Mouse (Mus musculus): ENCODE results near the gene Iqcf6.
"Not testable (repeated sequence)": the region's sequence is repeated elsewhere in the genome, so short reads cannot be mapped to it uniquely, and the experiment has no call there.

Iqcf6 gene

DNA sequence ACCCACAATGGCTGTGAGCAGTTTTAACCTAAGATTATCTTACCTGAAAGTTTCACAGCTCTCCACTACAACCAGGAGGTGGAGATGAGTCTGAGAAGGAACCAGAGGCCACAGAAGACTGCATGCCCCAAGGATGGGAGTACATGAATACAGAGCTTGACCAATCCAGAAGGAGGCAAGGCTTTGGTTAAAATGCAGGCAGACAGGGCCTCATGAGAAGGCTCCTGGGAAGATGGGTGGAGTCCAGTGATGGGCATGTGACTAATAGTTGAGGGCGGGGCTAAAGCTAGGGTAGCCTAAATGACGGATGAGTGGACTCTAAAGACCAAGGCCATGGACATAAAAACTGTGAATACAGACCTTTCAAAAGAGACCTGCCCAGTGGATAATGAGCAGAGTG lies at the start of gene Iqcf6:
Gene Iqcf6, plus strand, starts transcription at position 301 of the 400 bp plus-strand sequence.
- no peak for DNase-seq (ENCODE audit: low spot score in 2 of 2)

DNA sequence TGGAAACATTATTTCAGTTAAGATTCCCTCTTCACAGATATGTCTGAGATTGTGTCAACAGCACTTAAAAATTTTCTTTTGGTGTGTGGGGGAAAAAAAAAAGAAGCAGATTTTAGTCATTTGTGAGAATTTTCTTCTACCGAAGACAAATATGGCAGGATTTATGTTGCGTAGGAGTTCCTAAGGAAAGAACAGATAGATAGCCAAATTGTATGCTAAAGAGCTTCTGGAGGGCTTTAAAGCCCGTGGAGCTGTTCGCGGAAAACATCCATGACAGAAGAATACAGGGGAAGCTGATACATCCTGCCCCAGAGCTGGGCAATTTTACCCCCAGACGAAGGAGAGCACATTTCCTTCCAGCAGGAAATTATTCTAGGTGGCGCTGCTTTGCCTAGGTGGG lies 46.4 kb upstream of the Iqcf6 start:
- DNase-seq (ENCODE audit: low spot score in 2 of 2) = no peak

GRCm38 (mm10) chr9:106582552-106582951 lies 43.8 kb upstream of the Iqcf6 start:
- DNase-seq (ENCODE audit: low spot score in 2 of 2) = no peak

- no peak for DNase-seq (ENCODE audit: low spot score in 2 of 2)
Observed at GRCm38 (mm10) chr9:106592158-106592557, 34.2 kb upstream of the Iqcf6 start.

DNA sequence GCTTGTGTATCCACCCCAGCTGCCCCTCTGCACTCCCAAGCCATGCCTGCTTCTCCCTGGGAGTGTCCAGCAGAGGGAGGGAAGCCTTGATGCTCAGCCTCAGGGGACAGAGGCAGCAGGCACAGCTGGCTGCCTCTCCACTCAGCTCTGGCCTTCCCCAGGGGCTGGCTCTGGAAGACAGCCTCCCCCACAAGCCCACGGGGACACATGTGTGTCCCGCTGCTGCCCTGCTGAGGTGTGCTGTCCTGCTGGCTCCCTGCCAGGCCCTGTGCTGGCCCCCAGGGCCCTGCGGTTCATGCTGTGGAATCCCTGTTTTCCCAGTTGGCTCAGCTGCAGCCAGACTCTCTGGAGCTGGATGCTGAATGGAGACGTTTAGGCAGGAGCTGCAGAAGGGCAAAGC lies 31.0 kb upstream of the Iqcf6 start:
- not testable (repeated sequence) for DNase-seq (ENCODE audit: low spot score in 2 of 2)

DNA sequence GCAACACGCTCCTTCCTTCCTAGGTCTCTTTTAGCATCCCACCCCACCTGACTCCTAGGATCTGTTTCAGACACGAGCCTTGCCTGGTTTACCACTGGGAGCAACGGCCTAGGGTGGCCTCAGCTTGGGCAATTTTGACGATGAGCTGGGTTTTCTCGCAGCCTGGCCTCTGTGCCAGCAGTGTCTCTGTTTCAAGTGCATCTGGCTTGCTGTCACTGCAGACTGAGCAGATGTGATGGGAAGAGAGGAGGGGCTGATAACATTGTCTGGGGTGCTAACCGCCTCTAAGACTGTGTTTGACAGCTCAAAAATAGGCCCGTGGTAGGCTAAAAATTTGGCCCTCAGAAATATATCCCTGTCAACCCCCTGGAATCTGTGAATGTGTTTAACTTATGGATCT lies 30.5 kb upstream of the Iqcf6 start:
- no peak for DNase-seq (ENCODE audit: low spot score in 2 of 2)

GRCm38 (mm10) chr9:106598466-106598865 lies 27.9 kb upstream of the Iqcf6 start:
- DNase-seq (ENCODE audit: low spot score in 2 of 2) = no peak

DNA sequence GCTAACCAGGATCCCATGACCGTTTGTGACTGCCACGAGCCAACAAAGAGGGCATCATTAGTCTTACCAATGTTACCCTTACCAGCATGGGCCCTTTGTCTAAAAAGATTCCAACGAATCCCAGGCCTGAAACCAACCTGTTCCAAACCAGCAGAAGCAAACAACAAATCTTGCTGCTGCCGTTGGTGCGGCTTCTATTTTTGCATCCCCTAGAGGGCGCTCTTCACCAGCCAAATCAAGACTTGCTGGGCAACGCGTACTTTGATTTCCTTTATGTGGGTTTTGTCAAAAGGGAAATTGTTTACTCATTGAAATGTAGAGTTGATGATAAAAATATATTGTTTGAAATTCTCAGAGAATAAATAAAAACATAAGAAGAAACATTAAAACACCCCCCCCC lies 25.8 kb upstream of the Iqcf6 start:
- DNase-seq (ENCODE audit: low spot score in 2 of 2) = no peak

DNA sequence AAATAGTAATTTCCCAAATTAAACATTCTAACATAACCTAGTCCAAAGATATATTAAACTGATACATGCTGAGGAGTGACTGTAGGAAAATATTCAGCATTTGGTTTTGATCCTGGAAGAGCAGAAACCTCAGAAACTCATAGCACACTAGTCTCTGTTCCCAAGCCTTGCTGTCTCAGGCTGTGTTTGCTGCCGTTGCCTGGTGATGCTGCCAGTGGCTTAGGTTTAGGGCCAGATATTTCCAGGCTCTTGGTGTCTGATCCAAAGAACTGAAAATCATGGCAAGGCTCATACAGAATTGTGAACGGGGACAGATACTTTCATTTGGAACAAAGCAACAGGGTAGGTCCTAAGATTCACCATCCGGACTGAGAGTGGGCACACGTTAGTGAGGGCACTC lies 15.7 kb upstream of the Iqcf6 start:
- no peak for DNase-seq (ENCODE audit: low spot score in 2 of 2)

DNA sequence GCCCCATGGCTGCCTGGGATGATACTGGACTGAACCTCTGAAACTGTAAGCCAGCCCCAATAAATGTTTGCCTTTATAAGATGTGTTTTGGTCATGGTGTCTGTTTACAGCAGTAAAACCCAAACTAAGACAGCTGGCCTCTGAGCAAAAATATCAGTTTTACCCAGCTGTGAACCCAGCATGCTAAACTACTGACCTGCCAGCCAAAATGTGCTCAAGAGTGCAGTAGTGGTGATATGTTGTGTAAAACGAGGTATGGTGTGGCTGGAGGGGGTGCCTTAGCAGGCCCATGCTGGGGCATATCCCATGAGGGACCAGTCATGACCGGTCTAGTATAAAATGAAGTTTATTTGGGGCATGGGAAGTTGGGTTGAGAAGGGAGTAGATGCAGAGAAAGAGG lies 12.4 kb upstream of the Iqcf6 start:
- no peak for DNase-seq (ENCODE audit: low spot score in 2 of 2)

- no peak for DNase-seq (ENCODE audit: low spot score in 2 of 2)
Observed at GRCm38 (mm10) chr9:106614616-106615015, 11.8 kb upstream of the Iqcf6 start.

GRCm38 (mm10) chr9:106616306-106616705 lies 10.1 kb upstream of the Iqcf6 start:
- DNase-seq (ENCODE audit: low spot score in 2 of 2) = no peak

DNA sequence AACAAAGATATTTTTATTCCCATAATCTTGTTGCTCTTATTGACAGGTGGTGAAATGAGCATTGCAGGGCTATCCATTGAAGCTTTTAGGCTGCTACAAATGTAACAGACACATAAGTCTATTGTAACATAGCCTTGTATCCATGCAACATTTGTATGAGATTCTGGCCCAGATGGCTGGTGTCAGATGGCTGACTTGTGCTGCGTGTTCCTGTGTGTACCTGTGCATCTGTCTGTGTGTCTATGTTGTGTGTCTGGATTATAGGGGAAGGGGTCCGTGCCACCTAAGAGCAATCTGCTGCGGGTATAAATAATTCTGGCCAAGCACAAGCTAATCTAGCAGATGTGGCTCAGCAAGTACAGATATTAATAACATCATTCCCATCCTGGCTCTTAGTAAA lies 8.9 kb upstream of the Iqcf6 start:
- DNase-seq (ENCODE audit: low spot score in 2 of 2) = no peak

- not testable (repeated sequence) for DNase-seq (ENCODE audit: low spot score in 2 of 2)
Observed at GRCm38 (mm10) chr9:106627796-106628195, 1.4 kb downstream of the Iqcf6 start.

DNA sequence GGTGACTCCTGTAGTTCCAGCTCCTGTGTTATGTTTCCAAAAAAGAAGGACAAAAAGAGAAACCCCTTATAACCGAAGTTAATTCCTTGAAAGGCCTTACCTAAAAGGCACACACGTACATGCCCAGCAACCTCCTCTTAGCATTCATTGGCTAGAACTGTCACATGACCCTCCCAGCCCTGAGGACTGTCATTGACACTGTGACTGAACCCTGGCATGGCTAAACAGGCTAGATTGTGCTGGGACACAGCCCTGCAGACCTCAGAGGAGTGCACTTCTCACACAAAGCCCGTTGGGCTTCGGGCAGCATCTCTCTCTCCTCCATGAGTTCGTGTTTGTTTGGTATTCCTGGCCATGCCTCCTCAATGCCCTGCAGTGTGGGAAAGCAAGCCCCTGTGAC lies 5.8 kb downstream of the Iqcf6 start:
- DNase-seq (ENCODE audit: low spot score in 2 of 2) = no peak

- no peak for DNase-seq (ENCODE audit: low spot score in 2 of 2)
Observed at GRCm38 (mm10) chr9:106638154-106638553, 11.8 kb downstream of the Iqcf6 start.

DNA sequence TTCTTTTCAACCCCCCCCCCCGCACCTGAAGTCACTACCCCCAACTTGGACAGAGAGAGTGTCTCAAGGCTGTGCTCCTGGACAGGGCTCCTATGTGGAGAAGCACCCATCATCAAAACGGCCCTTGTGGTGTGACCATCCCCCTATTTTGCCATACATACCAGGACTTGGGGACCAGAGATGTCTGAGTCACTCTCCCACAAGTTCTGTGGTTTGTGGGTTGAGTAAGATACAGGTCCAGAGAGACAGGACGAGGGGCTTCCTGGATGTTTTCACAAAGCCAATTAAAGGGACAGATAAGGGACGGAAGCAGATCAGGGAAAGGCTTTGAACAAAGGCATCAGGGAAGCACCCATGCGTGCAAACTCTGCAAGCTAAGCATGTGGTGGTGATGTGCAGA lies 15.0 kb downstream of the Iqcf6 start:
- no peak for DNase-seq (ENCODE audit: low spot score in 2 of 2)

DNA sequence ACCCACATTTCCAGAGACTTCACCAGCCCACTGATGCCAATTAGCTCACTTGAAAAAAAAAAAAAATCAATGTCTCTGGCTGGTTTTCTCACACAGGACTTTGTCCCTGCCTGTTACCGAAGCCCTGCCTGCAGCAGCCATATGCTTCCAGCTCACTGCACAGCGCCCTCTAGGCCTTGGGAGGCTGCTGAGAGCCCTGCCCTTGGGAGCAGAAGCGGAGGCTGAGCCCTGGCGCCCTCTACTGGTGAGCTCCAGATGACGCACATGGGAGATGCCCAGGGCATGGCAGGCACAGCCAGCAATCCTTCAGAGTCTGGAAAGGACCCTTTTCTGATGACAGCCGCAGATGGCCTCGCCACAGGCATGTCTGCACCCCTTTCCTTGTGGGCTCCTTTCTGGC lies 16.7 kb downstream of the Iqcf6 start:
- DNase-seq (ENCODE audit: low spot score in 2 of 2) = peak; percentile 36 to 50

DNA sequence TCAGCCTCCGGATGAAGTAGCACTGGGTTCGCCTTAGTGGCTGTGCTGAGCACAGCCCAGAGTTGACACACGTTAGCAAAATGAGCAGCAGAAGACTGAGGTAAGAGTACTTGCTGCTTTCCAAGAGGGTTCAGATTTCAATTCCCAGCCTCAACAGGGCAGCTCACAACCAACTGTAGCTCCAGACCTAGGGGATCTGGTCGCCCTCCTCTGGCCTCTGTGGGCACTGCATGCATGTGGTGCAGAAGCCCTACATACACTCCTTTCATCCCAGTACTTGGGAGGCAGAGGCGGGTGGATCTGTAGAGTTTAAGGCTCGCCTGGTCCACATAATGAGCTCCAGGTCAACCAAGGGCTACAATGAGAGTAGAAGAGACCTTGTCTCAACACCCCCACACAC lies 17.4 kb downstream of the Iqcf6 start:
- DNase-seq (ENCODE audit: low spot score in 2 of 2) = no peak

DNA sequence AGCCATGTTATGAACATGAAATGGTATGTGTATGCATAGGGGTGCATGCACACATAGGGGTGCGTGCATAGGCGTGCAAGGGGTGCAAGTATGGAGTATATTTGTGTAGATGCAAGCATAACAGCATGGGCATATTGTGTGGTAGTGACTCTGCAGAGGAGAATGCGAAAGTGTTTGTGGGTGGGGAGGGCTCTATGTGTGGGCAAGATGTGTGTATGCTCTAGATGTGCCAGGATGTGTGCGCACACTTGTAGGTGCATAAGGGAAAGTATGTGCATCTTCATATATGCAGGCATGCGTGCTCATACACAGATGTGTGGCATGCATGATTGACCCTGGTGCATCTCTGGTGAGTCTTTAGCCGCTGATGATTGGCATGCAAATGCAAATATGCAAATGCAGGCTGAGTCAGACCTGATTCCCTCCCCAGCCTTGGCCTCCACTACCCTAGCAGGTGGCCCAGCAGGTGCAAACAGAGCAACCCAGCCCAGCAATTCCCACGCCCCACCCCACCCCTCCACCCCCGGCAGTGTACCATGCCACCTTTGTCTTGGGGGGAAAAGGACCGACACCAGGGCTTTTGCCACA lies 19.4 kb downstream of the Iqcf6 start:
- no peak for DNase-seq (ENCODE audit: low spot score in 2 of 2)

DNA sequence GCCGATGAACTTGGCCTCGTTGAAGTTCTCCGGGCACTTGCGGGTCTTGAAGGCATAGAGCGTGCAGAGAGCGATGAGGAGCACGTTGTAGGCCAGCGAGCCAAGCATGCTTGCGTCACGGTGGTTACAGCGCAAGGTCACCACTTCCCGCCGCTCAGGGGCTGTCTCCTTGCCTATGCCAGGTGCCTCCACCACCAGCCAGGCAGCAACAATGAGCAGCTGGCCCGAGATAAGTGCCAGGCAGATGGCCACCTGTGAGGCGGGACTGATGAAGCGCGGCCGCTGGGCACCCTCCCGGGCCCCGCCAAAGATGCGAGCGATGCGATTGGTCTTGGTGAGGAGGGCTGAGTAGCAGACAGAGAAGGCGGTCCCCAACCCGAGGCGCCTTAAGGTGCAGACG lies 20.8 kb downstream of the Iqcf6 start:
- DNase-seq (ENCODE audit: low spot score in 2 of 2) = no peak

DNA sequence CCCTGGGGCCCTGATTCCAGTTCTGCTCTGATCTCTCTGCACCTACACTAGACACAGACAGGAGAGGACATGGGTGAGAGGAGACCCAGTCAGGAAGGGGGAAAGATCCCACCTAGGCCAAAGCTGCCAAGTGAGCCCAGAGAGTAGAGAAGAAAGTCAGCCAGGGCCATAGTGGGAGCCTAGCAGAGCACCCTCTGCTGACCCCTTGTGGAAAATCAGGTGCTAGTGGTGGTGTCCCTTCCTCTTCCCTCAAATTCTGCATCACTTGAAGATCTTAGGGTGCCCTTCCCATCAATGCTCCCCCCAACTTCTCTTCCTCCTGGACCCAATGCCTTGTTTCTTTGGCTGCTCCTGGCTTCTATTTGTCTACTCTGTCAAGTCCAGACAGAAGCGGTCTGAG lies 26.3 kb downstream of the Iqcf6 start:
- DNase-seq (ENCODE audit: low spot score in 2 of 2) = no peak

DNA sequence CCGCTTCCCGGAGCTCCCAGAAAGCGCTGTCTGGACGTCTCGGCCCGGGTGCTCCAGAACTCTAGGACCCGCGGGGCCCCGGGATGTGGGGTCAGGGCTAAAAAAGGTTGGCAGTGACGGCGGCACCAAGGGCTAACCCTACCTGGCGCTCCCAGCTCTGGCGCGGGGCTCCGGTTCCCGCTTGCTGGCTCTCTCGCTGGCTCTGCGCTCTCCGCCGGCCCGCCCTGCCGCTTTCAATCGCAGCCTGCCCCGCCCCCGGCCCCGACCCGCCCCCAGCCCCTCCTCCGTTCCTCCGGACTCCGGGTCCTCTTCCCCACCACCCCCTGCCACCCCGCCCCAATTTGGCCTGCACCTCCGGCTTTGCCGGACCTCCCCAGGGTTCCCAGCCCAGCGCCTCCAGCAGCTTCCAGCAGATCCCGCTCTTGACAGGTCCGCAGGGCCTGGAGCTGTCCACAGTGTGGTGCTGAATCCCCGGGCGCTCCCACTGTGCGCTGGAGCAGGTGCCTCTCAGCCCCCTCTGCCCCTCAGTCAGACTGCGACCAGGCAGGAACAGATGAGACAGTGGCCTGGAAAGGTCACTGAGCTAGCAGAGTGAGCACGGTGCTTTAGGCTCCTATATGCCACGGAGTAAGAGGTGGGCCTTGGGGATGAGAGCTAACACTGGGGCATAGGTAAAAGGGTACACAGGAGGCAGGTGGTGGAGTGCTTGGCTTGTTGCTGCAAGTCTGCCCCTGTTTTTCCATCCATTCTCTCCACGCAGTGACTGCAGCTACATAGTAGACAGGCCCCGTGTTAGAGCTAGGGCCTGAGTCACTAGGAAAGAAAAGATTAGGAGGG lies 29.7 kb downstream of the Iqcf6 start, which contains the start of gene Grm2:
Gene Grm2, minus strand, starts transcription at position 199 of the 837 bp plus-strand sequence.
- DNase-seq (ENCODE audit: low spot score in 2 of 2) = no peak

Measured in spleen, postnatal 36 days (tissue).